Mouse (Mus musculus) frontal cortex, adult (tissue): ENCODE data around the gene Zfp994.
"Not testable (repeated sequence)": the region's sequence is repeated elsewhere in the genome, so short reads cannot be mapped to it uniquely, and the experiment has no call there.

ENCODE experiments used
- ATAC-seq: cut with Nextera tagmentation; 2 replicates; pipeline ENCODE4 v1.9.2; 2017; ENCODE audit warnings: mild to moderate bottlenecking, moderate library complexity, mixed read lengths; ENCODE audit not compliant: low TSS enrichment

The Zfp994 gene

DNA sequence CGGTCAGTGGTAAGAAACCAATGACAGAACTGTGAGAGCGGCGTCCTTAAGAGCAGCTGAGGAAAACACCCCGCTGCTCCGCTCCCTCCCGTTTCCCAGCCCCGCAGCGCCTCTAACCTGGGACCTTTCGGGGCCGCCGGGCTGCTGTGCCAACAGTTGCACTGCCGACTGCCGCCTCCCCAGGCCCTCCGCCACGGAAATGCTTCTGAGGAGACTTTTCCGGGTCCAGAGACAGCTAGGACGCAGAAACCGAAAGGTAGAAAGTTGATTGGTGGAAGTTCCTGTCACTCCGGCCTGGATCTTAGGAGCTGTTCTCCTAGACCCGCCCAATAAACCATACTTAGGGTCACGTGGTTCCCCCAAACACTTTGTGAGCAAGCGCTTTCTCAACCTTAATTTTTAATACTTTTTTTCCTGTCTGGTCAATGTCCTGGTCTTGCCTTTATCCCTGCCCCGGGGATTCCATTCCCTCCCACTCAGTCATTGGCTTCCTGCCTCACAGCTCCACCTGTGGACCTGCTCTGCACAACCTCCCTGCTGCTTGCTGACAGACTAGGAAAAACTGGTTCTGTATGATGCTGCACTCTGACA lies at the start of gene Zfp994:
Gene Zfp994, minus strand, starts transcription at position 195 of the 591 bp plus-strand sequence.
- ATAC-seq, result peak; percentile 100

DNA sequence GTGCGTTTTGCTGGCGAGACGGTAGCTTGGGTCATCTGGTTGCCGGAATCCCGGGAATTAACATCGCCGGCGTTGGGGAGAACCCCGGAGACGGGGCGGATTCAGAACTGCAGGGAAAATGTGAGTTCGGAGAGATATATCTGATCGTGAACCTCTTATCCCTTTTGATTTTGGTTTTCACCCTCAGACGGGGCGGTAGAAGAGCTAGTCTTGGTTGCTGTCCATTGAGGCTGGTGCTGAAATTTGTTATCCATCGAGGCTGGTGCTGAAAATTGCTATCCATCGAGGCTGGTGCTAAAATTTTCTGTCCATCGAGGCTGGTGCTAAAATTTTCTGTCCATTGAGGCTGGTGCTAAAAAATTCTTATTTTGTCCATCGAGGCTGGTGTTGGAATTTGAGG lies 5.3 kb upstream of the Zfp994 start:
- not testable (repeated sequence) for ATAC-seq

DNA sequence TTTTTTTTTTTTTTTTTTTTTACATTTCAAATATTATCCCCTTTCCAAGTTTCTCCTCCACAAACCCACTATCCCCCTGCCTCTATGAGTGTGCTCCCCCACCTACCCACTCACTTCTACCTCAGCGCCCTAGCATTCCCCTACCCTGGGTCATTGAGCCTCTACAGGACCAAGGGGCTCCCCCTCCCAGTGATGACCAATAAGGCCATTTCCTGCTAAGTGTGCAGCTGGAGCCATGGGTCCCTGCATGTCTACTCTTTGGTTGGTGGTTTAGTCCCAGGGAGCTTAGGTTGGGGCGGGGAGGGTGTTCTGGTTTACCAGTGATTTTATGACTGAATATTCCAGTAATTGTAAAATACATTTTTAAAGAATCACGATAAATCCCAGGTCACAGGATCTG lies 401 bp downstream of the Zfp994 start:
- ATAC-seq, result not testable (repeated sequence)

DNA sequence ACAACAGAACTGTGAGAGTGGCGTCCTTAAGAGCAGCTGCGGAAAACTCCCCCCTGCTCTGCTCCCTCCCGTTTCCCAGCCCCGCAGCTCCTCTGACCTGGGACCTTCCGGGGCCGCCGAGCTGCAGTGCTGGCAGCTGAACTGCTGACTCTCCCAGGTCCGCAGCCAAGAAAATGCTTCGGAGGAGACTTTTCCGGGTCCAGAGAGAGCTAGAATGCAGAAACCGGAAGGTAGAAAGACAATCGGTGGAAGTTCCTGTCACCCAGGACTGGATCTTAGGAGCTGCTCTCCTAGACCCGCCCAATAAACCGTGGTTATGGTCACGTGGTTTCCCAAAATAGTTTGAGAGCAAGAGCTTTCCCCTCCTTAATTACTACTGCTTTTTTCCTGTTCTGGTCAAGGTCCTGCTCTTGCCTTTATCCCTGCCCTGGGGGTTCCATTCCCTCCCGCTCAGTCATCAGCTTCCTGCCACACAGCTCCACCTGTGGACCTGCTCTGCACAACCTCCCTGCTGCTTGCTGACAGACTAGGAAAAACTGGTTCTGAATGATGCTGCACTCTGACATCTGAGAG lies 59.6 kb downstream of the Zfp994 start, which contains the start of gene Zfp947:
Gene Zfp947, minus strand, starts transcription at position 469 of the 573 bp plus-strand sequence.
- peak; percentile 69 for ATAC-seq

DNA sequence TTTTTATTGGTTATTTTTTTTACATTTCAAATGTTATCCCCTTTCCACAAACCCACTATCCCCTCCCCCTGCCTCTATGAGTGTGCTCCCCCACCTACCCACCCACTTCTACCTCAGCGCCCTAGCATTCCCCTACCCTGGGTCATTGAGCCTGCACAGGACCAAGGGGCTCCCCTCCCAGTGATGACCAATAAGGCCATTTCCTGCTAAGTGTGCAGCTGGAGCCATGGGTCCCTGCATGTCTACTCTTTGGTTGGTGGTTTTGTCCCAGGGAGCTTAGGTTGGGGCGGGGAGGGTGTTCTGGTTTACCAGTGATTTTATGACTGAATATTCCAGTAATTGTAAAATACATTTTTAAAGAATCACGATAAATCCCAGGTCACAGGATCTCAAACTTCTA lies 60.1 kb downstream of the Zfp994 start:
- ATAC-seq, result not testable (repeated sequence)

DNA sequence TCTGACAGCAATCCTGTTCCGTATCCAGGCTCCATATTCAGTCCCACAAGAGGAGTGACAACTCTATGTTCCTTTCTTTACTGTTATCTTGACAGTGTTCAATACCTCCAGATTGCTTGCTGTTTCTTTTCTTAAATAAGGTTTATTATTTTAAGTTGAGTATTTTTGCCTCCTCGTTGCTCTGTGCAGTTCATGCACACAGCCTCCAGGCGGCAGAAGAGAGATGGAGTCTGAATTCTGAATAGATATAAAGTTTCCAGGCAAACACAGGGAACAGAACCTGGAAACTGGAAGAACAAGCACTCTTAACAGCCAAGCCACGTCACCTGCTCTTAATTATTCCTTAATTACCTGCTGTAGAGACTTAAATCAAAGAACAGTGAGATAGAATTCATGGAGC lies 71.5 kb downstream of the Zfp994 start:
- ATAC-seq, result not testable (repeated sequence)
